Mouse (Mus musculus) intestine, embryonic 14.5 days (tissue): ENCODE data around the gene Trpv4. TPM values are rescaled to one million over a fixed set of nuclear protein-coding genes. Genes with fewer than 3 reads are reported as not detected.
A peak's percentile ranks its signal among the peaks of the same experiment; 100 is the strongest.

Source experiments
- ATAC-seq: fragments of 200-750 bp; cut with Nextera tagmentation; replicated peaks from 2 replicates; pipeline ENCODE4 v1.8.0; 2017; ENCODE audit warnings: low read depth, moderate number of reproducible peaks, moderate TSS enrichment, moderate library complexity; ENCODE audit not compliant: low FRiP score, low TSS enrichment
- DNase-seq: peaks from one replicate; pipeline ENCODE4 v3.0.0-alpha.2; 2018; ENCODE audit warnings: low spot score
- H3K27ac ChIP-seq: fragments of 300-500 bp; sonication (generic); 2 replicates; pipeline ENCODE4 v1.5.1; 2014; ENCODE audit warnings: low read depth, mild to moderate bottlenecking, control low read depth
- H3K27me3 ChIP-seq: fragments of 300-500 bp; sonication (generic); replicated peaks from 2 replicates; pipeline ENCODE4 v1.6.1; 2014; ENCODE audit warnings: low read length, control low read depth; ENCODE audit not compliant: control insufficient read depth, insufficient read depth
- H3K36me3 ChIP-seq: fragments of 300-500 bp; sonication (generic); 2 replicates; pipeline ENCODE4 v1.6.1; 2014; ENCODE audit warnings: low read length, control low read depth; ENCODE audit not compliant: control insufficient read depth, insufficient read depth
- H3K4me1 ChIP-seq: fragments of 300-500 bp; sonication (generic); replicated peaks from 2 replicates; pipeline ENCODE4 v1.6.1; 2014; ENCODE audit warnings: low read length, control low read depth, mixed read lengths; ENCODE audit not compliant: control insufficient read depth, insufficient read depth
- H3K4me2 ChIP-seq: fragments of 300-500 bp; sonication (generic); 2 replicates; pipeline ENCODE4 v1.6.1; 2014; ENCODE audit warnings: low read length
- H3K4me3 ChIP-seq: fragments of 300-500 bp; sonication (generic); 2 replicates; pipeline ENCODE4 v1.5.1; 2014; ENCODE audit warnings: low read depth, low read length, control low read depth, mixed read lengths
- H3K9ac ChIP-seq: fragments of 300-500 bp; sonication (generic); 2 replicates; pipeline ENCODE4 v1.6.1; 2014; ENCODE audit warnings: mild to moderate bottlenecking, low read length
- H3K9me3 ChIP-seq: fragments of 300-500 bp; sonication (generic); 2 replicates; pipeline ENCODE4 v1.6.1; 2016; ENCODE audit warnings: low read length, control low read depth; ENCODE audit not compliant: control insufficient read depth
- WGBS: fragments of 180-500 bp; shearing (Covaris S2); extraction: QIAGEN DNeasy Blood & Tissue Kit; methylation state at CpG from one replicate; pipeline ENCODE4 v1.1.7; 2014; 5-methylcytosine and 5-hydroxymethylcytosine counted together
- polyA plus RNA-seq: library from polyadenylated mRNA; unstranded; fragments of >200 nt; fragmentation: Nextera tagmentation; extraction: Ambion mirVana; gene quantifications from 2 replicates; pipeline ENCODE4 v1.2.1, GENCODE M21; 2014

Trpv4 gene
- polyA plus RNA-seq, 1 experiment from 2014 or later, result 0.83 TPM

- H3K4me2 ChIP-seq, result no peak overlapping the region
- 31% methylated on average over 8 of the region's 8 CpGs for whole genome bisulfite sequencing
- H3K27ac ChIP-seq, result no peak overlapping the region
- H3K4me1 ChIP-seq, result no peaks in the 10 kb centered on the region
- ATAC-seq (no peak), DNase-seq (peak; percentile 95)
- no peaks in the 10 kb centered on the region for H3K36me3 ChIP-seq
- H3K9ac ChIP-seq, result no peak overlapping the region
- no peaks in the 10 kb centered on the region for H3K27me3 ChIP-seq
- no peak overlapping the region for H3K4me3 ChIP-seq
- H3K9me3 ChIP-seq, result no peaks in the 10 kb centered on the region
Measured at GRCm38 (mm10) chr5:114618851-114619250, 39.4 kb downstream of the Trpv4 start.

GRCm38 (mm10) chr5:114617809-114618208, 40.4 kb downstream of the Trpv4 start:
- WGBS, result 76% methylated on average over 12 of the region's 12 CpGs
- Histone ChIP-seq H3K4me1 (no peaks in the 10 kb centered on the region), H3K4me2 (no peak overlapping the region), H3K27ac (no peak overlapping the region), H3K9ac (no peak overlapping the region), H3K4me3 (no peak overlapping the region), H3K36me3 (0 out of 2 replicates have a peak, but pooled peaks cover under 1% of the 10 kb centered on the region), H3K9me3 (no peaks in the 10 kb centered on the region), H3K27me3 (no peaks in the 10 kb centered on the region)
- no peak for ATAC-seq
- DNase-seq, result no peak

- Histone ChIP-seq H3K9ac (no peak overlapping the region), H3K9me3 (no peaks in the 10 kb centered on the region), H3K27ac (no peak overlapping the region), H3K36me3 (peaks cover 7% of the 10 kb centered on the region; the same call in 1 of the 2 replicates), H3K4me1 (no peaks in the 10 kb centered on the region), H3K27me3 (no peaks in the 10 kb centered on the region), H3K4me3 (no peak overlapping the region), H3K4me2 (no peak overlapping the region)
- 79% methylated on average over 11 of the region's 11 CpGs for WGBS
- ATAC-seq, result peak; percentile 59
- DNase-seq, result no peak
Measured at GRCm38 (mm10) chr5:114616336-114617061, 41.7 kb downstream of the Trpv4 start.

GRCm38 (mm10) chr5:114614863-114615262, 43.4 kb downstream of the Trpv4 start:
- H3K4me3 ChIP-seq, result no peak overlapping the region
- H3K9ac ChIP-seq, result no peak overlapping the region
- no peak for ATAC-seq
- peaks cover 10% of the 10 kb centered on the region; the same call in 1 of the 2 replicates for H3K36me3 ChIP-seq
- H3K4me1 ChIP-seq, result no peaks in the 10 kb centered on the region
- no peak overlapping the region for H3K4me2 ChIP-seq
- H3K27ac ChIP-seq, result no peak overlapping the region
- no peaks in the 10 kb centered on the region for H3K27me3 ChIP-seq
- no peak for DNase-seq
- H3K9me3 ChIP-seq, result no peaks in the 10 kb centered on the region
- 57% methylated on average over 7 of the region's 7 CpGs for WGBS

GRCm38 (mm10) chr5:114611968-114612608, 46.1 kb downstream of the Trpv4 start:
- no peak for ATAC-seq

GRCm38 (mm10) chr5:114611256-114611655, 47.0 kb downstream of the Trpv4 start:
- no peak overlapping the region for H3K27ac ChIP-seq
- 88% methylated on average over 10 of the region's 10 CpGs for WGBS
- DNase-seq (no peak), ATAC-seq (no peak)
- no peak overlapping the region for H3K4me3 ChIP-seq
- no peak overlapping the region for H3K4me2 ChIP-seq
- no peak overlapping the region for H3K9ac ChIP-seq
- peaks cover 10% of the 10 kb centered on the region; the same call in 1 of the 2 replicates for H3K36me3 ChIP-seq
- H3K4me1 ChIP-seq, result peaks cover 12% of the 10 kb centered on the region
- H3K9me3 ChIP-seq, result no peaks in the 10 kb centered on the region
- H3K27me3 ChIP-seq, result no peaks in the 10 kb centered on the region

More at GRCm38 (mm10) chr5:114611968-114612608, 46.1 kb downstream of the Trpv4 start:
- H3K9ac ChIP-seq, result no peak overlapping the region
- H3K27me3 ChIP-seq, result no peaks in the 10 kb centered on the region
- peak; percentile 77 for DNase-seq
- no peak overlapping the region for H3K4me3 ChIP-seq
- H3K4me2 ChIP-seq, result no peak overlapping the region
- H3K27ac ChIP-seq, result no peak overlapping the region
- WGBS, result 66% methylated on average over 25 of the region's 25 CpGs
- peaks cover 12% of the 10 kb centered on the region for H3K4me1 ChIP-seq
- peaks cover 10% of the 10 kb centered on the region; the same call in 1 of the 2 replicates for H3K36me3 ChIP-seq
- H3K9me3 ChIP-seq, result no peaks in the 10 kb centered on the region

GRCm38 (mm10) chr5:114608516-114608915, 49.7 kb downstream of the Trpv4 start:
- Histone ChIP-seq H3K27me3 (no peaks in the 10 kb centered on the region), H3K4me1 (peaks cover 12% of the 10 kb centered on the region), H3K4me2 (no peak overlapping the region), H3K27ac (no peak overlapping the region), H3K9me3 (no peaks in the 10 kb centered on the region), H3K4me3 (no peak overlapping the region), H3K9ac (no peak overlapping the region), H3K36me3 (peaks cover 10% of the 10 kb centered on the region; the same call in 1 of the 2 replicates)
- DNase-seq (peak; percentile 89), ATAC-seq (no peak)
- 3% methylated on average over 12 of the region's 12 CpGs for WGBS

GRCm38 (mm10) chr5:114607651-114608050, 50.6 kb downstream of the Trpv4 start:
- WGBS, result 45% methylated on average over 8 of the region's 8 CpGs

More at GRCm38 (mm10) chr5:114607651-114608050, 50.6 kb downstream of the Trpv4 start:
- Histone ChIP-seq H3K36me3 (peaks cover 7% of the 10 kb centered on the region; the same call in 1 of the 2 replicates), H3K27me3 (no peaks in the 10 kb centered on the region), H3K4me2 (no peak overlapping the region), H3K9me3 (no peaks in the 10 kb centered on the region), H3K27ac (no peak overlapping the region), H3K4me1 (peaks cover 12% of the 10 kb centered on the region), H3K9ac (no peak overlapping the region), H3K4me3 (no peak overlapping the region)
- ATAC-seq (no peak), DNase-seq (no peak)
